Mouse (Mus musculus) layer of hippocampus, adult 2 months (tissue): ENCODE measurements around the gene Msx1. TPM values are rescaled to one million over a fixed set of nuclear protein-coding genes. Genes with fewer than 3 reads are reported as not detected.
A peak's percentile ranks its signal among the peaks of the same experiment; 100 is the strongest.
"Not testable (repeated sequence)": the region's sequence is repeated elsewhere in the genome, so short reads cannot be mapped to it uniquely, and the experiment has no call there.

Experiments
- DNase-seq, 2 experiments: peaks; one replicate each; pipeline ENCODE4 v3.0.0; 2022; ENCODE audit warnings: low spot score in 2 of 2
- H3K27ac ChIP-seq: fragments of 200-600 bp; 2 replicates; pipeline ENCODE4 v1.8.1; 2022
- H3K4me3 ChIP-seq: fragments of 200-600 bp; 2 replicates; pipeline ENCODE4 v1.8.1; 2022; ENCODE audit warnings: mild to moderate bottlenecking
- CTCF ChIP-seq: fragments of 200-600 bp; conservative IDR thresholded peaks from 2 replicates; pipeline ENCODE4 v1.8.1; 2022; ENCODE audit warnings: antibody characterized with exemption, mild to moderate bottlenecking, moderate library complexity
- total RNA-seq, 2 experiments: library from RNA; stranded (reverse); gene quantifications; 2 replicates each; pipeline ENCODE4 v1.2.3; 2021

The Msx1 gene
- total RNA-seq, 2 experiments from 2014 or later: 4.2 to 5.3 TPM

- no peak for TF ChIP-seq CTCF
- no peak overlapping the region for H3K4me3 ChIP-seq
- DNase-seq: no peak
These were observed 8.4 kb upstream of the Msx1 start for GRCm38 (mm10) chr5:37832766-37833165.

GRCm38 (mm10) chr5:37832031-37832430 is 7.6 kb upstream of the Msx1 start:
- H3K4me3 ChIP-seq: no peak overlapping the region
- no peak for TF ChIP-seq CTCF
- no peak for DNase-seq
- H3K27ac ChIP-seq: no peak overlapping the region

More at GRCm38 (mm10) chr5:37832766-37833165, 8.4 kb upstream of the Msx1 start:
- no peak overlapping the region for H3K27ac ChIP-seq

DNA sequence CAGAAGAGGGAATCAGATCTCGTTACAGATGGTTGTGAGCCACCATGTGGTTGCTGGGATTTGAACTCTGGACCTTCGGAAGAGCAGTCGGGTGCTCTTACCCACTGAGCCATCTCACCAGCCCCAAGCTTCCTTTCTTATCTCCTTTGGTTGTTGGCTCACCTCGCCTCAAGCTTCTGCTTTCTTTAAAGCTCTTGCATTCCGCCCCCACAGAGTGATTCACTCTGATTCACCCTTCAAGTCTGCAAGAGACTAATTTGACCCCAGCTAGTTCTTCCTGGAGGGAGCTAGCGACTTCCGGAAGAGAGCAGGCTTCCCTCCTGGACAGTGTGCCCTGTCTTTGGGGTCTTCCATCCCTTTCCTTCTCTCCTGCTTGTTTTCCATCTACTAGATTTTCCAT is 6.1 kb upstream of the Msx1 start:
- not testable (repeated sequence) for DNase-seq, H3K4me3 ChIP-seq, H3K27ac ChIP-seq

DNA sequence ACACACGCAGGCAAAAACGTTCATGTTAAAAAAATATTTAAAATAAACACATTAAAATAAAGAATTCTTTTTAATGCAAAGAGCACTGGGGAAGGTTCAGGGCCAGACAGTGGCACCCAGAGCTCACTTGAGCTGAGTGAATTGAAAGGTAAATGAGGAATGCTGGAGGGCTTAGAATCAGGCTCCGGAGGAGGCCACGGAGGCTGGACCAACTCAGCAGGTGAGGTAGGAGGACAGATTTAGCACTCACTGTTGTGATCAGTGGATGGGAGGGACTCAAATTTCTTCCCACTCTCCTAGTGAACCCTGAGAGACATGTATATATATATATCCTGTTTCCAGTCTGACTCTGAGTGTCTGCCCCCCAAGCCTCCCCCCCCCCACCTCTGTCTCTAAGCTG is 5.5 kb upstream of the Msx1 start:
- Histone ChIP-seq H3K27ac (no peak overlapping the region), H3K4me3 (no peak overlapping the region)
- no peak for DNase-seq
- TF ChIP-seq CTCF: no peak

DNA sequence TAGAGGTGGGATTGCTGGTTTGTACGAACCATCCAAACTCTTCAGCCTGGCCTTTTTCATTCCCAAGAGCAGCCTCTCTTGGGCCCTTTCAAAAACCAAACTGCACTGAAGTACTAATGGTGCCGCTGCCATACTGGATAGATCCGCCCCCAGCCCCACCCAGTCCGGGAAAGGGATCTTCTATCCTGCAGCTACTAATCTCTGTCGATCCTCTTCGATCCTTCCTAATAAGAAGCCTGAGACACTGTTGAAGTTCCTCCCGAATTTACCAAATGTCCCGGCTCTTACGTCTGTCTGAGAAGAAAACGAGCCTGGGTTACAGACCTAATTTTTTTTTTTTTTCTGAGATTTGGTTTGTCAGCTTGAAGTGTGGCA is 4.9 kb upstream of the Msx1 start:
- no peak for TF ChIP-seq CTCF
- H3K27ac ChIP-seq: no peak overlapping the region
- H3K4me3 ChIP-seq: no peak overlapping the region
- no peak for DNase-seq

- Histone ChIP-seq H3K4me3 (no peak overlapping the region), H3K27ac (no peak overlapping the region)
- no peak for DNase-seq
These were observed 4.4 kb upstream of the Msx1 start for GRCm38 (mm10) chr5:37828591-37829295.

DNA sequence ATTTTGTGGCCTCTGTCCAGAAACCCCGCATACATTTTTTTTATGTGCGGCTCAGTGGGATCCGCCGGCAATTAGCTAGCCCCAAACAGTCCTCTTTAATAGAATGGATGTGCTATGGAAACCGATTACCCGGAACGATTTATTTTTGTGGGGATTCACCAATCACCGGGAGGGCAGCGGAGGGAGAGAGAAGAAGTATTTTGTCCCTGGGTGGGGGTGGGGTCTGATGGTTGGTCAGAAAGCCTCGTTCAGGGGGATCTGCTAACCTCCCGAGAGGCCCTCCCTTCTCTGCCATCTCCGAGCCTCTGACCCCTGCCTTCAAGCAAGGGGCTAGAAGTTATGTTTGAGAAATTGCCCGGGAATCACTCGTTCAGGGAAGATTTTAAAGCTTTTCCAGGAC is 3.6 kb upstream of the Msx1 start:
- Histone ChIP-seq H3K27ac (no peak overlapping the region), H3K4me3 (no peak overlapping the region)
- DNase-seq: no peak
- TF ChIP-seq CTCF: no peak

More at GRCm38 (mm10) chr5:37828591-37829295, 4.4 kb upstream of the Msx1 start:
- TF ChIP-seq CTCF: no peak

DNA sequence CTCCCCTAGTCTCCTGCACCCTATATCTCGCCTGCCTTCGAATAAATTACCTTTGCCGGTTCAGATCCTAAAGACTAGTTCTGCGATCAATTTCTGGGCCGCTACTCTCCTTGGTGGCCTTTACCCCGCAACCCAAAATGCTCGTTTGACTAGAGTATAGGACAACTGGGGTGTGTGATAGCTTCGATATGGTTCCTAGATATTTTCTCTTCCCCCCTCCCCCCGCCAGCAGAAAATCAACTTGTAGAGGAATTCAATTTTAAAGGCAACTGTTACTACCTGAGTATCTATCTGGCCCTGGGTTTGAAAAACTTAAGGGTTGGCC is 3.2 kb upstream of the Msx1 start:
- no peak for TF ChIP-seq CTCF
- H3K4me3 ChIP-seq: no peak overlapping the region
- no peak overlapping the region for H3K27ac ChIP-seq
- DNase-seq: no peak

DNA sequence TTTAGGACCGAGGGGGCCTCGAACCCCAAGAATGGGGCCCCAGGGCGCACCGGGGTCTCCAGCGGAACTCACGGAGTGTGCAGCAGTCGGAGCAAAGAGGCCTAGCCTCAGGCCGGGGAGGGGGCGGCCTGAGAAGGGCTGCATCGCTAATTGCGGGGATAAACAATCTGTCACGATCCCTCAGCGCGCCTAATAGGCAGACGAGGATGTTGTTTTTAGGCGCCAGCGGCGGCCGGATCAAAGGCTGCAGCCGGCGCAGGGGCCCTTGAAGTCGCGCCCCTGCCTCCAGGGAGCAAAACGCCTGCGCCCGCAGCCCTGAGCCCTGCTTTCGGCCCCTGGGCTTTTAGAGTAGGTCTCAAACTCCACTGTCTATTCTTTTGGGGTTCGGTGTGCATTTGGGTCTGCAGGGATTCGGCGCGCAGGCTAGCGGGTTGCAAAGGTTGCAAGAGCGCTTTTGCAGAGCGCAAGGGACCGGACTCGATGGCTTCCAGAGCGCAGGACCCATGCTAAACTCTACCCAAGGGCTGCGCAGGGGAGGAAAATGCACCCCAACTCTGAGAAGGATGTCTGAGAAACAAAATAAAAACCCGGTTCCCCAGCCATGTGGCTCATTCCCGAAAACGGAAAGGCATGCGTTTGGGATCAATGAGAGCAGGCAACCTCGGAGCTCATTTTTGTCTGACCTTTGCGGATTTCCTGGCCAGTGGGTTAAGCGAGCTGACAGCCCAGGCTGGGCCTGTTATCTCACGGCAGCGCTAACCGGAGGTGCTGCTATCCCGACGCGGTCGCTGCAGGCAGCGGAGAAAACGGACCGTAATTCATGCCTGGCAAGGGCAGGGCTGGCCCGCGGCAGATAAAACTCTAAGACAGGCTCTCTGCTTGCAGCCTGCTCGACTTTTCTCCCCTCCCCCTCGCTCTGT is 2.6 kb upstream of the Msx1 start:
- Histone ChIP-seq H3K4me3 (no peak overlapping the region), H3K27ac (no peak overlapping the region)
- TF ChIP-seq CTCF: no peak
- DNase-seq: no peak

GRCm38 (mm10) chr5:37825611-37826445 is 1.4 kb upstream of the Msx1 start:
- no peak for TF ChIP-seq CTCF
- DNase-seq: no peak
- no peak overlapping the region for H3K27ac ChIP-seq
- no peak overlapping the region for H3K4me3 ChIP-seq

- Histone ChIP-seq H3K4me3 (no peak overlapping the region), H3K27ac (no peak overlapping the region)
- TF ChIP-seq CTCF: no peak
- no peak for DNase-seq
These were observed 773 bp upstream of the Msx1 start for GRCm38 (mm10) chr5:37825111-37825600.

- TF ChIP-seq CTCF: no peak
- H3K4me3 ChIP-seq: peak overlapping the region; percentile 52
- no peak for DNase-seq
- peak overlapping the region; percentile 75 for H3K27ac ChIP-seq
These were observed 492 bp downstream of the Msx1 start for GRCm38 (mm10) chr5:37823721-37824460.
